Mouse (Mus musculus) liver, embryonic 14 days (tissue): ENCODE results near the gene Reg3b. TPM values are rescaled to one million over a fixed set of nuclear protein-coding genes. Genes with fewer than 3 reads are reported as not detected.

ENCODE experiments used
- polyA plus RNA-seq: library from polyadenylated mRNA; depleted of rRNA; stranded (reverse); fragments of >200 nt; gene quantifications from 2 replicates; pipeline ENCODE4 v1.2.3, GENCODE M21; 2012; rRNA removed

The Reg3b gene
- polyA plus RNA-seq: not detected in 2 replicates

DNA sequence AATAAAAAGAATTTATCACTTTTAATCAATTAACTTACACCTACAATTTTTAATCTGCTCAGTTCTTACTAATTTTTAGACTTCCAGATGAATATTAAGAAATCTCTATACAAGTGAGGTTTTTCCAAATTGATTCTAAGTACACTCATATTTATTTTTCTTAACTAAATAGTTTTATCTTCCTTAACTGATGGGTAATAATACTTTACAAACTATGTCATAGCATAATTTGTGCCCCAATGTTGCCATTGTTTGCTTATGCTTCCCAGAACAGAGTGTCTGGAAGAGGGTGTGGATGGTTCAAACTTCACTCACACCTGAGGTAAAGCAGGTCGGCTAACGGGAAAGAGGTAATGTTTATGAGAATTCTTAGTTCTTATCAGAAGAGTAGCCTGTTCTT lies at the start of gene Reg3b:
Gene Reg3b, plus strand, starts transcription at position 301 of the 400 bp plus-strand sequence.

DNA sequence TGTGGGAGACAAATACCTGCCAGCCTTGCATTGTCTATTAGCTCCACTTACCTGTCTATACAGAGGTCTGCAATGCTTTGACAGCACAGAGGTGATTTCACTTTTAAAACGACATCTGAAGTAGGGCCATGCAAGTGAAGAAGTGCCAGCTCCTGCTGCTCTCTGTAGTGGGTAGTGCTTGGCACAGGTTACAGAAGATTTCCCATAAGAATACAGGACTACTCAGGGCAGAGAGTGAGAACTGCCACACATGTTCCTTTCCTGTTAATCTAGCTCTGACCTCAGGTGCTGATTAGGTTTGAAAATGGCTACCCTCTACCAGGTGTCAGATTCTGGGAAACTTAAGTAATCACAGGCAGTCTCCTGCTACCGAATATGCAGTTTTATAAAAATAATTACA lies 8.3 kb downstream of the Reg3b start, which contains the start of gene Reg3d:
Gene Reg3d, minus strand, starts transcription at position 101 of the 400 bp plus-strand sequence.

DNA sequence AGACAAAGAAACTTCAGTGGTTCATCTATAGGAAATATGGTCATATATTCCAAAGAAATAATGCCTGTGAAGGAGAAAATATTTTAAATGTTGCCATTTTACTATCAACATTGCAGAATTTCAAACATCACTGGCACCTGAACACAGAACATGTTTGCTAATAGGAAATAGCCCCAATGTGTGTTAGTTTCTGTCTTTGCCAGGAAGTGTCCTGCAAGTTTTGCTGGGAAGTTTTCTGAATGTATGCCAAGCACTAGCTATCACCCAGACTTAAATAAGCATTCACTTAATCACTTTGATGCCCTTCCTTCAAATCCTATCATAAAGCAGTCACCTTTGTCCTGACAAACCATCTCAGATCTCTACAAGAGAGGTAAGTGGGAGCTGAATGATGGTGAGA lies 10.0 kb downstream of the Reg3b start, which contains the start of gene Reg3a:
Gene Reg3a, plus strand, starts transcription at position 301 of the 400 bp plus-strand sequence.

DNA sequence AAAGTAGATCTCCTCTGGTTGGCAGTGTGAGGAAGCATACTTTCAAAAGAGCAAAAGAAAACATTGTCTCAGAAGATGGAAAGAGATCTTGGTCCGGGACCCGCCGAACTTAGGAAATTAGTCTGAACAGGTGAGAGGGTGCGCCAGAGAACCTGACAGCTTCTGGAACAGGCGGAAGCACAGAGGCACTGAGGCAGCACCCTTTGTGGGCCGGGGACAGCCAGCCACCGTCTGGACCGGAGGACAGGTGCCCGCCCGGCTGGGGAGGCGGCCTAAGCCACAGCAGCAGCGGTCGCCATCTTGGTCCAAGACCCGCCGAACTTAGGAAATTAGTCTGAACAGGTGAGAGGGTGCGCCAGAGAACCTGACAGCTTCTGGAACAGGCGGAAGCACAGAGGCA lies 24.9 kb downstream of the Reg3b start, which contains the start of gene Reg2:
Gene Reg2, plus strand, starts transcription at position 301 of the 400 bp plus-strand sequence.

DNA sequence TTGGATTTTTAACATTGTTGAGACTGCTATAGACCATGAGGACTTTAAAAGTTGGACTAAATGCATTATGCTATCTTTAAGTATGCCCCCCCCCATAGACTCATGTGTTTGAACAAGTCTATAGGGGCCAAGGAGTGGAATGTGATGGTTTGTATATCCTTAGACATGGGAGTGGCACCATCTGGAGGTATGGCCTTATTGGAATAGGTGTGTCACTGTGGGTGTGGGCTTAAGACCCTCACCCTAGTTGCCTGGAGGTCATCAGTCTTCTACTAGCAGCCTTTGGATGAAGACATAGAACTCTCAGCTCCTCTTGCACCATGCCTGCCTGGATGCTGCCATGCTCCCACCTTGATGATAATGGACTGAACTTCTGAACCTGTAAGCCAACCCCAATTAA lies 52.0 kb downstream of the Reg3b start, which contains the start of gene Reg1:
Gene Reg1, plus strand, starts transcription at position 301 of the 400 bp plus-strand sequence.

Other genes starting within 250 kb of the Reg3b start
- gene Reg3d, start 8.2 kb downstream of the Reg3b start, polyA plus RNA-seq: not detected in 2 replicates
- gene Reg3a, start 10.1 kb downstream of the Reg3b start, polyA plus RNA-seq: not detected in 2 replicates
- gene Reg2, start 25.0 kb downstream of the Reg3b start, polyA plus RNA-seq: not detected in 2 replicates
- 0.03 TPM in 1 of 2 replicates, not detected in the other for gene Reg1, start 52.1 kb downstream of the Reg3b start, polyA plus RNA-seq
- gene Reg3g, start 98.2 kb downstream of the Reg3b start, polyA plus RNA-seq: not detected in 2 replicates